Mouse (Mus musculus) testis, adult 2 months (tissue): ENCODE measurements around the gene Wdr90.

Source experiments
- CTCF ChIP-seq: fragments of 200-500 bp; IDR thresholded peaks from 2 replicates; pipeline ENCODE4 v1.5.1; 2012; ENCODE audit warnings: low read depth, mild to moderate bottlenecking, inconsistent platforms, low read length, moderate library complexity; ENCODE audit not compliant: control insufficient read depth, insufficient read depth, insufficient replicate concordance
- POLR2A ChIP-seq: fragments of 200-500 bp; IDR thresholded peaks from 2 replicates; pipeline ENCODE4 v1.6.1; 2012; ENCODE audit warnings: low read depth, mild to moderate bottlenecking, inconsistent platforms, low read length, moderate library complexity; ENCODE audit not compliant: control insufficient read depth

- TF ChIP-seq POLR2A: no peak
- TF ChIP-seq CTCF: no peak
These were observed 2.4 kb upstream of the Wdr90 start for GRCm38 (mm10) chr17:25863681-25864080.
